Mouse (Mus musculus) megakaryocyte, embryonic 14.5 days (primary cell): ENCODE data around the gene Cmtr1.

Source experiments
- FLI1 ChIP-seq: IDR thresholded peaks from 2 replicates; pipeline ENCODE4 v1.6.1; 2012; ENCODE audit warnings: low read length, inconsistent platforms, mixed read lengths
- GATA1 ChIP-seq: IDR thresholded peaks from 3 replicates; pipeline ENCODE4 v1.6.1; 2012; ENCODE audit warnings: mixed read lengths, low read length, inconsistent platforms, borderline replicate concordance

DNA sequence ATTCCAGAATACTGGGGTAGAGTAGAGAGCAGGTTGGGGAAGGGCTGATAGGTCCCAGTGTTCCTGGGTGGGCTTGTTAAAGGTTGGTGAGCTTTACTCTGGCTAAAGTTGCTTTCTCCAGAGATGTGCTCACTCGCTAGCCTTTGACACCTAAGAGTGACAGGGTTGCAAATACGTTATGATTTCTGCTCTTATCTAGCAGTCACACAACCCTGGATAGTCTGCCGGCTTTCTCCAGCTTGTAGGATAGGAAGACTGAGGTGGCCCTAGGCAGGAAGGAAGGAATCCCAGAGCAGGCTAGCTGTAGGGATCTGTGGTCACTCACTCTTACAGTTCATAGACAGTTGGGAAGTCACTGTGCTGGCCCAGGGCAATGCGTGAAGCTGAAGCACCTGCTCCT is 23.9 kb downstream of the Cmtr1 start:
- TF ChIP-seq FLI1 (no peak), GATA1 (no peak)
